Mouse (Mus musculus) heart, adult 2 months (tissue): ENCODE results near the gene Nfkbie.

Source experiments
- CTCF ChIP-seq: fragments of 200-600 bp; IDR thresholded peaks from 2 replicates; pipeline ENCODE4 v1.8.1; 2022; ENCODE audit warnings: antibody characterized with exemption, mild to moderate bottlenecking, moderate library complexity
- EP300 ChIP-seq: fragments of 200-500 bp; IDR thresholded peaks from 2 replicates; pipeline ENCODE4 v1.6.1; 2011; ENCODE audit warnings: low read depth, low read length, control low read depth; ENCODE audit not compliant: insufficient read depth
- POLR2A ChIP-seq: fragments of 200-500 bp; IDR thresholded peaks from 2 replicates; pipeline ENCODE4 v1.6.1; 2011; ENCODE audit warnings: mild to moderate bottlenecking, low read depth, low read length, control low read depth; ENCODE audit not compliant: insufficient read depth

GRCm38 (mm10) chr17:45549617-45550181 is 5.8 kb upstream of the Nfkbie start, which contains the start of gene Tmem151b:
- TF ChIP-seq CTCF (no peak), POLR2A (no peak), EP300 (no peak)
